Mouse (Mus musculus) liver, postnatal 0 days (tissue): ENCODE results near the gene C3.

Experiments
- CTCF ChIP-seq: sonication (generic); IDR thresholded peaks from 2 replicates; pipeline ENCODE4 v1.5.1; 2016; ENCODE audit warnings: antibody characterized with exemption, low read depth
- EP300 ChIP-seq: IDR thresholded peaks from 2 replicates; pipeline ENCODE4 v1.6.1; 2016; ENCODE audit warnings: antibody characterized with exemption, low read depth, mild to moderate bottlenecking

DNA sequence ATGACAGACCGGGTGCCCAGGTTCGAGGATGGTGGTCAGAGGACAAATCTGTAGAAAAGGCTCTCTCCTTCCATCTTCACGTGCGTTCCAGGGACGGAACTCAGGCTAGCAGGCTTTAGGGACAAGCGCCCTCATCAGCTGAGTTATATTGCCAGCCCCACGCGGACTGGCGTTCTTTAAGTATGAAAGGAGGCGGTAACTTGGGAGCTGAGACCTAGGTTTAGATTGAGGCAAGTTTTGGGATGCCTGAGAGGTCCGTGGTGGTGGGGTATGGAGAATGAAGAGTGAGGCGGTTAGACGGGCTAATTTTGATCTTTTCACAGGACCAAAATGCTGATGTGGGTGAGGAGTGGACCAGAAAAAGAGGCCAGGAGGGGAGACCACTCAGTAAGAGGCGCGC is 46.8 kb upstream of the C3 start:
- TF ChIP-seq CTCF: no peak
- TF ChIP-seq EP300: no peak
